11 mouse cellular contexts compared by ENCODE assay signal in genomic region chr4:151713714-151714113, GRCm38 (mm10).
"Had no signal": no experiment of that assay in that cellular context is flagged by ENCODE, and none has a peak within 500 bp of the region (broad histone marks: within the 10 kb centered on the region; RNA-seq: fewer than 3 reads in every experiment).

No protein-coding gene starts in this region.

- H3K9me3 ChIP-seq: limb, embryonic 12.5 days; liver, embryonic 13.5 days had no signal

- H3K4me2 ChIP-seq: limb, embryonic 12.5 days; liver, embryonic 13.5 days had no signal

- H3K4me3 ChIP-seq: layer of hippocampus, adult 2 months; limb, embryonic 12.5 days; liver, embryonic 13.5 days had no signal

- H3K27ac ChIP-seq: layer of hippocampus, adult 2 months; limb, embryonic 12.5 days; liver, embryonic 13.5 days; stomach, postnatal 0 days had no signal

- ATAC-seq: liver, postnatal 0 days had no signal

- H3K27me3 ChIP-seq: limb, embryonic 12.5 days had no signal

- H3K9ac ChIP-seq: limb, embryonic 12.5 days; liver, embryonic 13.5 days; liver, postnatal 0 days had no signal

- H3K36me3 ChIP-seq: limb, embryonic 12.5 days; liver, embryonic 13.5 days had no signal

- DNase-seq: kidney, adult 18-20 months; kidney, postnatal 10 days; kidney, postnatal 4 days; liver; liver, embryonic 13.5 days; liver, postnatal 0 days; lung, postnatal 36 days; thymus, postnatal 4 days had no signal
